Mouse (Mus musculus) left cerebral cortex, adult 2 months (tissue): ENCODE results near the gene Borcs5. TPM values are rescaled to one million over a fixed set of nuclear protein-coding genes. Genes with fewer than 3 reads are reported as not detected.

Experiments used
- DNase-seq, 2 experiments: peaks; one replicate each; pipeline ENCODE4 v3.0.0; 2021 to 2022; ENCODE audit warnings: low spot score in 2 of 2, mixed read lengths in 1 of 2; ENCODE audit errors: extremely low spot score in 1 of 2
- H3K27ac ChIP-seq: fragments of 200-600 bp; 2 replicates; pipeline ENCODE4 v1.8.1; 2022
- H3K4me3 ChIP-seq: fragments of 200-600 bp; 2 replicates; pipeline ENCODE4 v1.8.1; 2022
- CTCF ChIP-seq: fragments of 200-600 bp; IDR thresholded peaks from 2 replicates; pipeline ENCODE4 v1.8.1; 2022; ENCODE audit warnings: antibody characterized with exemption, mild to moderate bottlenecking, moderate library complexity
- intact Hi-C: fragments of 180-260 bp; cut with DNase I; formaldehyde crosslinking; loops from one replicate; pipeline ENCODE4 v1.15.1; 2025
- total RNA-seq, 2 experiments: library from RNA; stranded (reverse); gene quantifications; 2 replicates each; pipeline ENCODE4 v1.2.3; 2021

Borcs5 gene
- total RNA-seq, 2 experiments from 2014 or later: 34.1 to 37.6 TPM

- intact Hi-C loops: no loop called here
Observed at GRCm38 (mm10) chr6:134702184-134702583, 62.9 kb downstream of the Borcs5 start.

GRCm38 (mm10) chr6:134703053-134703690 is 63.9 kb downstream of the Borcs5 start:
- TF ChIP-seq CTCF: no peak
- no peak overlapping the region for H3K4me3 ChIP-seq
- no peak for DNase-seq
- no peak overlapping the region for H3K27ac ChIP-seq
- intact Hi-C loops: no loop called here

More at GRCm38 (mm10) chr6:134702184-134702583, 62.9 kb downstream of the Borcs5 start:
- DNase-seq: no peak
- Histone ChIP-seq H3K27ac (no peak overlapping the region), H3K4me3 (no peak overlapping the region)
- TF ChIP-seq CTCF: no peak

- no peak for DNase-seq
- H3K4me3 ChIP-seq: no peak overlapping the region
- TF ChIP-seq CTCF: no peak
- H3K27ac ChIP-seq: no peak overlapping the region
- intact Hi-C loops: no loop called here
Observed at GRCm38 (mm10) chr6:134706467-134706866, 67.2 kb downstream of the Borcs5 start.

GRCm38 (mm10) chr6:134710020-134710419 is 70.7 kb downstream of the Borcs5 start:
- no peak for TF ChIP-seq CTCF
- no peak overlapping the region for H3K27ac ChIP-seq
- intact Hi-C loops: no loop called here
- H3K4me3 ChIP-seq: no peak overlapping the region
- no peak for DNase-seq

GRCm38 (mm10) chr6:134713321-134713720 is 74.0 kb downstream of the Borcs5 start:
- DNase-seq: no peak
- Histone ChIP-seq H3K4me3 (no peak overlapping the region), H3K27ac (no peak overlapping the region)
- TF ChIP-seq CTCF: no peak
- intact Hi-C loops: no loop called here

GRCm38 (mm10) chr6:134713897-134714296 is 74.6 kb downstream of the Borcs5 start:
- no peak for DNase-seq
- Histone ChIP-seq H3K27ac (no peak overlapping the region), H3K4me3 (no peak overlapping the region)
- TF ChIP-seq CTCF: no peak
- intact Hi-C loops: no loop called here

- no peak for TF ChIP-seq CTCF
- intact Hi-C loops: loop anchor here (5.0 kb wide), 2 partner anchors 49 to 76 kb away; partner anchors contain the start of gene Dusp16
- H3K4me3 ChIP-seq: no peak overlapping the region
- no peak for DNase-seq
- H3K27ac ChIP-seq: no peak overlapping the region
Observed at GRCm38 (mm10) chr6:134716168-134716587, 76.9 kb downstream of the Borcs5 start.

- peak in 1 of 2 experiments; percentile 54 for DNase-seq
- TF ChIP-seq CTCF: no peak
- peak overlapping the region; percentile 47; the same call in 1 of the 2 replicates for H3K27ac ChIP-seq
- no peak overlapping the region for H3K4me3 ChIP-seq
- intact Hi-C loops: loop anchor here (5.0 kb wide), 2 partner anchors 51 to 74 kb away; partner anchors contain the start of gene Dusp16
Observed at GRCm38 (mm10) chr6:134717886-134718667, 78.8 kb downstream of the Borcs5 start.

GRCm38 (mm10) chr6:134718668-134719065 is 79.4 kb downstream of the Borcs5 start:
- no peak for TF ChIP-seq CTCF
- intact Hi-C loops: loop anchor here (5.0 kb wide), 2 partner anchors 51 to 74 kb away; partner anchors contain the start of gene Dusp16
- no peak overlapping the region for H3K4me3 ChIP-seq
- no peak overlapping the region for H3K27ac ChIP-seq
- no peak for DNase-seq

- intact Hi-C loops: loop anchor here (5.0 kb wide), 2 partner anchors 52 to 73 kb away; partner anchors contain the start of gene Dusp16
- no peak for TF ChIP-seq CTCF
Observed at GRCm38 (mm10) chr6:134719156-134719555, 79.8 kb downstream of the Borcs5 start.

GRCm38 (mm10) chr6:134720150-134720549 is 80.8 kb downstream of the Borcs5 start:
- Histone ChIP-seq H3K4me3 (no peak overlapping the region), H3K27ac (no peak overlapping the region)
- no peak for DNase-seq
- TF ChIP-seq CTCF: no peak
- intact Hi-C loops: no loop called here

More at GRCm38 (mm10) chr6:134719156-134719555, 79.8 kb downstream of the Borcs5 start:
- Histone ChIP-seq H3K4me3 (no peak overlapping the region), H3K27ac (no peak overlapping the region)
- no peak for DNase-seq

- TF ChIP-seq CTCF: no peak
- intact Hi-C loops: no loop called here
- Histone ChIP-seq H3K27ac (no peak overlapping the region), H3K4me3 (no peak overlapping the region)
- DNase-seq: no peak
Observed at GRCm38 (mm10) chr6:134721729-134722269, 82.5 kb downstream of the Borcs5 start.
